ENCODE assay signal across 11 mouse cellular contexts in the genomic region with DNA sequence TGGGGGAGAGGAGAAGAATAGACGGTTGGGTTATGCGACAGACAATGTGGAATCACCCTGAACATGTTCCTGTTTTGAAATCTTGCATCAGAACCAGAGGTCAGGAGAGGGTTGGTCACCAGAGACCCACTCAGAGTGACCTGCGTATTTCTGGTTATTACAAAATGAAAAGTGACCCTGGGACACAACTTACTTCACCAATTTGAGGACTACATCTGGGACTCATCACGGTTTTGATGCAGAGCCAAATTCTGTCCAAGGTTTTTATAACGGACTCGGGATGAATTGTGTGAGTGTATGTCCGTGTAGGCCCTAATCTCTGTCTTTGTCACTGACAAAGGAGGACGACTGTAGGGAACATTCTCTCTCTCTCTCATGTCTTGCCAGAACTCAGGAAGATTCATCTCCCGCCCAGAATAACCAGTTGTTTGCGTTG. TPM values are rescaled to one million over a fixed set of nuclear protein-coding genes. Genes with fewer than 3 reads are reported as not detected.
DNase-seq lines count a peak whose midpoint lies in the region; ATAC-seq and TF ChIP-seq lines count a peak whose summit lies in the region.
"Had no signal": no experiment of that assay in that cellular context is flagged by ENCODE, and none has a peak within 500 bp of the region (broad histone marks: within the 10 kb centered on the region; RNA-seq: fewer than 3 reads in every experiment).

No protein-coding gene starts in this region.

- no peaks in the 10 kb centered on the region for H3K9me3 ChIP-seq in limb, embryonic 14.5 days (ENCODE audit: control insufficient read depth, low read length)
- H3K9me3 ChIP-seq in limb, embryonic 10.5 days (replicated peaks), result no peaks in the 10 kb centered on the region
- H3K9me3 ChIP-seq in liver, embryonic 11.5 days (ENCODE audit: control insufficient read depth, low read length), result no peaks in the 10 kb centered on the region
- H3K9me3 ChIP-seq: embryonic facial prominence, embryonic 12.5 days; megakaryocyte, embryonic 14.5 days had no signal

- H3K4me1 ChIP-seq in limb, embryonic 14.5 days (ENCODE audit: control insufficient read depth, insufficient read depth, low read length), result peaks cover 23% of the 10 kb centered on the region
- H3K4me1 ChIP-seq in limb, embryonic 10.5 days, result peaks cover 16% of the 10 kb centered on the region
- H3K4me1 ChIP-seq in liver, embryonic 11.5 days (replicated peaks; ENCODE audit: control insufficient read depth, insufficient read depth, low read length), result no peaks in the 10 kb centered on the region

- no peak overlapping the region for H3K4me3 ChIP-seq in limb, embryonic 14.5 days (replicated peaks; ENCODE audit: low read length)
- no peak overlapping the region for H3K4me3 ChIP-seq in limb, embryonic 10.5 days
- no peak overlapping the region for H3K4me3 ChIP-seq in liver, embryonic 11.5 days (ENCODE audit: low read depth, low read length)
- H3K4me3 ChIP-seq: embryonic facial prominence, embryonic 12.5 days; megakaryocyte, embryonic 14.5 days had no signal

- H3K9ac ChIP-seq in limb, embryonic 14.5 days (ENCODE audit: low read depth, low read length, severe bottlenecking), result no peak overlapping the region
- H3K9ac ChIP-seq in liver, embryonic 11.5 days (ENCODE audit: low read depth, low read length), result no peak overlapping the region
- H3K9ac ChIP-seq: embryonic facial prominence, embryonic 12.5 days had no signal

- no peaks in the 10 kb centered on the region for H3K36me3 ChIP-seq in limb, embryonic 14.5 days (ENCODE audit: control insufficient read depth, insufficient read depth, low read length)
- H3K36me3 ChIP-seq in limb, embryonic 10.5 days, result no peaks in the 10 kb centered on the region
- H3K36me3 ChIP-seq in liver, embryonic 11.5 days (ENCODE audit: control insufficient read depth, insufficient read depth, low read length), result no peaks in the 10 kb centered on the region
- H3K36me3 ChIP-seq: embryonic facial prominence, embryonic 12.5 days had no signal

- 48% methylated on average over 10 of the region's 10 CpGs for WGBS in limb, embryonic 14.5 days
- WGBS in limb, embryonic 10.5 days, result 83% methylated on average over 10 of the region's 10 CpGs
- 67% methylated on average over 10 of the region's 10 CpGs for WGBS in liver, embryonic 11.5 days

- no peak overlapping the region for H3K27ac ChIP-seq in limb, embryonic 14.5 days (replicated peaks; ENCODE audit: low read depth, low read length)
- no peak overlapping the region for H3K27ac ChIP-seq in limb, embryonic 10.5 days
- no peak overlapping the region for H3K27ac ChIP-seq in liver, embryonic 11.5 days (ENCODE audit: low read depth, low read length)
- H3K27ac ChIP-seq: embryonic facial prominence, embryonic 12.5 days had no signal

- no peaks in the 10 kb centered on the region for H3K27me3 ChIP-seq in limb, embryonic 14.5 days (ENCODE audit: control insufficient read depth, insufficient read depth, low read length)
- H3K27me3 ChIP-seq in limb, embryonic 10.5 days (ENCODE audit: low read depth, poor library complexity, severe bottlenecking), result no peaks in the 10 kb centered on the region
- H3K27me3 ChIP-seq in liver, embryonic 11.5 days (replicated peaks; ENCODE audit: control insufficient read depth, insufficient read depth, low read length), result no peaks in the 10 kb centered on the region
- H3K27me3 ChIP-seq: embryonic facial prominence, embryonic 12.5 days had no signal

- no peak overlapping the region for H3K4me2 ChIP-seq in limb, embryonic 14.5 days (replicated peaks; ENCODE audit: low read depth, low read length, severe bottlenecking)
- no peak overlapping the region for H3K4me2 ChIP-seq in liver, embryonic 11.5 days
- H3K4me2 ChIP-seq: embryonic facial prominence, embryonic 12.5 days had no signal

- no peak for ATAC-seq in limb, embryonic 14.5 days (ENCODE audit: low FRiP score, low read depth)
- no peak for ATAC-seq in liver, embryonic 11.5 days (replicated peaks; ENCODE audit: low FRiP score)

- peak; percentile 45 for DNase-seq in limb, embryonic 14.5 days (ENCODE audit: low spot score)
- DNase-seq in limb, embryonic 10.5 days (ENCODE audit: low spot score), result no peak
- peak; percentile 56 for DNase-seq in adrenal gland, adult 8-10 months
- DNase-seq in kidney, adult 8-10 months, result peak; percentile 21 to 24
- peak; percentile 41 for DNase-seq in lung, postnatal 36 days
- no peak for DNase-seq in left cerebral cortex, adult 11 months (ENCODE audit: low spot score)
- no peak for DNase-seq in layer of hippocampus, adult 9-11 months
- DNase-seq in liver, embryonic 11.5 days (ENCODE audit: low spot score), result no peak
- DNase-seq: cerebellum, adult 18-20 months had no signal

- no peak for TF ChIP-seq POLR2A in limb, embryonic 14.5 days (IDR thresholded peaks at IDR 0.05; ENCODE audit: borderline replicate concordance, extremely low read depth, insufficient read depth, insufficient read length)

RNA-seq across cellular contexts. Expression of gene Trub1, which starts 16.1 kb away (rescaled TPM):
- polyA plus RNA-seq in limb, embryonic 14.5 days (2012; rRNA removed), result 31.7 and 31.8 TPM in 2 replicates
- polyA plus RNA-seq in limb, embryonic 14.5 days (2014; fragmentation: Nextera tagmentation; extraction: Ambion mirVana), result 22.7 and 24.4 TPM in 2 replicates
- 25.2 and 26.5 TPM in 2 replicates for polyA plus RNA-seq in limb, embryonic 10.5 days (2016; fragmentation: Nextera tagmentation; extraction: Ambion mirVana)
- total RNA-seq in adrenal gland, adult 8-10 months (2022), result 10 to 100 TPM; 15.9 to 20.2 (median 18.5) TPM
- 27.5 and 28.9 TPM in 2 replicates for polyA plus RNA-seq in liver, embryonic 11.5 days (2014; fragmentation: Nextera tagmentation; extraction: Ambion mirVana)

Comparison
In these comparisons a context has a peak if more than half of its experiments do, and no peak if none do; other contexts are left out.
1. DNase-seq: peak in limb, embryonic 14.5 days (single experiment), adrenal gland, adult 8-10 months (single experiment), kidney, adult 8-10 months (2 of 2) and lung, postnatal 36 days (single experiment); none in limb, embryonic 10.5 days (single experiment), left cerebral cortex, adult 11 months (single experiment), layer of hippocampus, adult 9-11 months (single experiment) and liver, embryonic 11.5 days (single experiment).